Mouse (Mus musculus) G1E-ER4 (cell line): Measurements from ENCODE around the gene Vnn3. TPM values are rescaled to one million over a fixed set of nuclear protein-coding genes. Genes with fewer than 3 reads are reported as not detected.

Source experiments
- GATA1 ChIP-seq: IDR thresholded peaks from one replicate; pipeline ENCODE4 v1.8.0; 2012; ENCODE audit warnings: low read length, inconsistent platforms
- polyA plus RNA-seq: library from polyadenylated mRNA; stranded (reverse); fragments of >175 nt; gene quantifications from 2 replicates; pipeline ENCODE4 v1.2.3, GENCODE M21; 2012

The Vnn3 gene
- not detected in 2 replicates for polyA plus RNA-seq

DNA sequence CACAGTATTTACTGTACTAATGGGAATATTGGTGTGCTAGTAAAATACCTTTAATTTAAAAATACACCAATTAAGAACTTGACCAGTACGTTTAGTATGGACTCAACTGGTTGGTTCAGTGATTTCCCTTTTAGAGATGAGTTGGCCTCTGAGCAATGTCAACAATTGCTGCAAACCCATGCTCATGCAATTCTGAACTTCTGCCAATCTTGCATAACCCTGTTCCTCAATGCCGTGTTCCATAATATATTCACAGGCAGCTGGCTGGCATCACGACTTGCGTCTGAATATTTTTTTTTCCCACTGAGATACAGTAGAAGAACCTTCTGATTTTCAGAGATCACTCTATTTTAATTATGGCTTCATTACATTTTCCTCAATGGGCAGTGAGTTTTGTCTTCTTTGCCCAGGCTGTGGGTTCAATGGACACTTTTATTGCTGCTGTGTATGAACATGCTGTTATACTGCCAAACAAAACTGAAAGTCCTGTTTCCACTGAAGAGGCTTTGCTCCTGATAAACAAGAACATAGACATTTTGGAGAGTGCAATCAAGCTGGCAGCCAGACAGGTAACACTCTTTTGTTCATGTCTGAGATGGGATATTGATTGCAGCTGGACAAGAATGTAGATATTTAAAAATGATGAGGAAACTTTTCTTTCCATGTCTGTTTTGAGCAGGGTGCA lies at the start of gene Vnn3:
Gene Vnn3 (plus strand): TSS at position 235 of the 685 bp plus-strand sequence.
- no peak for TF ChIP-seq GATA1

DNA sequence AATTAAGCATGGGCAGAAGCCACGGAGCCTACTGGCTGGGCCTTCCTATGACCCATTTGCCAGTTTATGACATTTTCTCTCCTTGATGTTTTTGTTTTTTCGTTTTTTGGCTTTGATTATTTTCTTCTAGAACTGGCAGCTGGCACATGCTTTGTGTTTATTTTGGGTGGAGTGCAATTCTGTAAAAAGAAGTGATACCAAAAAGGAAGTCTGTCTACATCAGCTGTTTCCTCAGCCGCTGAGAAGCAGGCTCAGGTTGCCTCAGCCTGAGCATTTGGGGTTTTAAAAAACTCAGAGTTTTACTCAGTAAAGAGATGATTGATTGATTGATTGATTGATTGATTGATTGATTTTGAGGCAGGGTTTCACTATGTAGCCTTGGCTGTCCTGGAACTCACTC lies 48.4 kb upstream of the Vnn3 start:
- TF ChIP-seq GATA1 = no peak

GRCm38 (mm10) chr10:23804665-23805064 lies 46.6 kb upstream of the Vnn3 start:
- TF ChIP-seq GATA1 = no peak

- no peak for TF ChIP-seq GATA1
Measured at GRCm38 (mm10) chr10:23806201-23806600, 45.1 kb upstream of the Vnn3 start.

DNA sequence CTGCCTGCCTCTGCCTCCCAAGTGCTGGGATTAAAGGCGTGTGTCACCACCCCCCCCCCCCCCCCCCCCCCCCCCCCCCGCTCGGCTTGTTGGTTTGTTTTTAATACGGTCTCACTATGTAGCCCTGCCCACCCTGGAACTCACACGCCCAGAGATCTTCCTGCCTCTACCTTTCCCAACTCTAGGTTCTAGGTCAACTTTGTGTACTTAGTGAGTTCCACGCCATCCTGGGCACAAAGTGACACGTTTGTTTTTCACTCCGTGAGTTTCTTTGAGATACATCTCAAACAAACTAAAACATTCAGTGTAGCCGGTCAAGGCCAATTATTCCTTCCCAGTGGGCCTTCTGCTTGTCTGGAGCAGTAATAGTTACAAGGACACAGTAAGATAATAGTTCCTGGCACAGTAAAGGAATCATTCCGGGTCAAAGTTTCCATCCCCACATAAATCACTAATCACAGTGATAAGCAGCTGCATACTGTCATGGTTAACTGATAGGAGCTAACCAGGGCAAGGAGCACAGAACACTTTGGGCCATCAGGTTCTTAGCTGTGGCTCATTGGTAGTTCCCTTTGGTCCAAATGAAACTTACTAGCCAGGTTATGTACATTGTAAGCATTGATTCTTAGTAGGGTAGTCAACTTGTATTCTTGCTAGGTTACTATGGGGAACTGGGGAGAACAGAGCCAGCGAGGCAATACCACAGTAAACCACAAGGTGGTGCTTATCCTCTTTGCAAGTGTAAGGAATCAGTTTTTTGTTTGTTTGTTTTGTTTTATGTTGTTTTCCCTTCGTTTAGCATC lies 39.4 kb upstream of the Vnn3 start:
- no peak for TF ChIP-seq GATA1

GRCm38 (mm10) chr10:23812438-23812759 lies 38.9 kb upstream of the Vnn3 start:
- TF ChIP-seq GATA1 = no peak

GRCm38 (mm10) chr10:23812852-23813766 lies 38.2 kb upstream of the Vnn3 start:
- no peak for TF ChIP-seq GATA1

DNA sequence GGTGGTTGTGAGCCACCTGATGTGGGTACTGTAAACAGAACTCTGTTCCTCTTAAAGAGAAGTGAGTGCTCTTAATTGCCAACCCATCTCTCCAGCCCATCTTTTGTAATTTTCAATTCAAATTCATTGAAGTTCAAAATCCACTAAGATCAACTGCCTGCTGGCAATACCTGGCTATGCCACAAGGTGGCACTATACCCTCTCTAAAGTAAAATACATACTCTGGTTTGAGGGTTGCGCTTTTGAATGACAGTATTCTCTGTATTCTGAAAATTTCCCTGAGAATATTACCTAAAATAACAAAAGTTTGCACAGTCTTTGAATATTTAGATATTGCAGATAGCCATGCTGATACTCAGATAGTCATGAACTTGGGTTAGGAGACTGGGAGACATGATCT lies 36.1 kb upstream of the Vnn3 start:
- TF ChIP-seq GATA1 = no peak

- TF ChIP-seq GATA1 = no peak
Measured at GRCm38 (mm10) chr10:23816241-23816640, 35.0 kb upstream of the Vnn3 start.

- TF ChIP-seq GATA1 = no peak
Measured at GRCm38 (mm10) chr10:23826516-23826915, 24.7 kb upstream of the Vnn3 start.

DNA sequence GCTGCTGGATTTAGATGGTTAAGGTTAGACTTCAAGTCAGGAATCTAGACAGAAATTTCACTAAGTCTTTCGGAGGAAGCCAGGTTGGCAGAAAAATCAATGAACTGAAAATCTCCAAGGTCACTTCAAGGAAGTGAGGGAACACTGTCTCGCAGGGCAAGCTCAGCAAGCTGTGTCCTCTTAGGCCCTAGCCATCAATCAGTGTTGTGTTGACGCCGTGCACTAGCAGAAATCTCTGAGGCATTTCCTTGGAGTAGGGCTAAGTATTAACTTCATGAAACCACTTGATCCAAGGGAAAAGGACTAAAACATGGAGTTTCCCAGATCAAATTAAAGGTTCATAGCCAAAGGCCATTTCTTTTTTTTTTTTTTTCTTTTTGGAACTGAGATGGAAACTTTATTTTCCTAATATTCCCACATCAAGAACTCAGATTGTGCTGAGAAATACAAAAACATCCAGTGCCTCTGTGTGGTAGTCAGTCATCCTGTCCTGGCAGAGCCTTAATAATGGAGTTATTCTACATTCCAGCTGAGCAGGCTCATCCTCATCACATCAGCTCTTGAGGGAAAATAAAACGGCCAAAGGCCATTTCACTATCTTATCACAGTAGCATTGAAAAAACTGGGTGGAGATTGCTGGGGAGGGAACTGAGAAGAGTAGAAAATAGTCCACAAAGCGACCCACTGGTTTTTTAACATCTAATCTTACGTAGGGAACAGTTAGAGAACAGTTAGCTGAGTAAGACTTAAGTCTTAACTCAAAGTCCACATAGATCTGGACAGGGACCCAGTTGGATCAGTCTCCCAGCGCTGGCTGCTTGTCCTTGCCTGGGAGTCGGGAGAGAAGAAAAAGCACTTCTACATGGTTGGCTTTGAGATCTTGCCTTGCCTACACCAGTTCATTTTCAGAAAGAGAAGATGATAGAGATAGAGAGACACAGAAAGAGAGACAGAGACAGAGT lies 15.0 kb upstream of the Vnn3 start:
- TF ChIP-seq GATA1 = no peak

- no peak for TF ChIP-seq GATA1
Measured at GRCm38 (mm10) chr10:23837115-23837514, 14.1 kb upstream of the Vnn3 start.

GRCm38 (mm10) chr10:23838910-23839309 lies 12.4 kb upstream of the Vnn3 start:
- no peak for TF ChIP-seq GATA1

- TF ChIP-seq GATA1 = no peak
Measured at GRCm38 (mm10) chr10:23839368-23839767, 11.9 kb upstream of the Vnn3 start.

- no peak for TF ChIP-seq GATA1
Measured at GRCm38 (mm10) chr10:23840496-23840895, 10.8 kb upstream of the Vnn3 start.

DNA sequence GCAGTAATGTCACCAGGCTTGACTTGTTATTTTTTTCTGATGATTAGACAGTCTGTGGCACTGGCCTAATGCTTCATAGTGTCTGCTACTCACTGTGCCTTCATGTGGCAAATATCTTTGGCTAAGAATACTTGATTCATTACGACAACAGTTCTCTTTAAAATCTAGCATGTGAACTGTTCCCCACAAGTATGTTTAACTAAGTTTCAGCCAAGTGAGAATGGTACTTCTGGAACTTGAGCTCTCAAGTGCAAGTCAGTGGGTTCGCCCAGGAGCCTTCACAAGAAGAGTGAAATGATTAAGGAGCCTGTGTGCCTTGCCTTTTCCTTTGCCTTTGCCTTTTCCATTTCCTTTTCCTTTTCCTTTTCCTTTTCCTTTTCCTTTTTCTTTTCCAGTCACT lies 834 bp downstream of the Vnn3 start:
- no peak for TF ChIP-seq GATA1
